10 mouse cellular contexts compared by ENCODE assay signal in genomic region chr1:78189016-78189415, GRCm38 (mm10). TPM values are rescaled to one million over a fixed set of nuclear protein-coding genes. Genes with fewer than 3 reads are reported as not detected.
DNase-seq lines count a peak whose midpoint lies in the region; ATAC-seq lines count a peak whose summit lies in the region.
"Had no signal": no experiment of that assay in that cellular context is flagged by ENCODE, and none has a peak within 500 bp of the region (broad histone marks: within the 10 kb centered on the region; RNA-seq: fewer than 3 reads in every experiment).

No protein-coding gene starts in this region.

- whole genome bisulfite sequencing in heart, embryonic 12.5 days, result under 1% methylated on average over 16 of the region's 16 CpGs
- 1% methylated on average over 16 of the region's 16 CpGs for WGBS in forebrain, embryonic 16.5 days
- under 1% methylated on average over 16 of the region's 16 CpGs for WGBS in midbrain, embryonic 14.5 days

- ATAC-seq in heart, embryonic 12.5 days (ENCODE audit: insufficient number of reproducible peaks, low FRiP score), result no peak
- ATAC-seq in forebrain, embryonic 16.5 days, result no peak
- ATAC-seq in midbrain, embryonic 14.5 days (ENCODE audit: low FRiP score, low TSS enrichment), result no peak
- no peak for ATAC-seq in granulocyte monocyte progenitor cell, adult 5-6 weeks (replicated peaks; ENCODE audit: poor library complexity, severe bottlenecking)

- peak overlapping the region; percentile 64 for H3K4me2 ChIP-seq in heart, embryonic 12.5 days
- H3K4me2 ChIP-seq in forebrain, embryonic 16.5 days (ENCODE audit: low read length), result peak overlapping the region; percentile 44
- H3K4me2 ChIP-seq in midbrain, embryonic 14.5 days (ENCODE audit: low read length), result peak overlapping the region; percentile 80
- H3K4me2 ChIP-seq: liver, embryonic 15.5 days had no signal

- intact Hi-C loops in heart, postnatal 10 days (cut with DNase I), result no loop called here

- no peak for DNase-seq in heart, postnatal 10 days
- DNase-seq in ES-CJ7 (ENCODE audit: low read depth, low spot score), result peak; percentile 54
- peak; percentile 65 for DNase-seq in midbrain, embryonic 14.5 days
- no peak for DNase-seq in right cerebral cortex, adult 18-20 months
- DNase-seq in spleen, adult 18-20 months, result no peak
- DNase-seq: gastrocnemius, postnatal 36 days had no signal

- no peak overlapping the region for H3K9ac ChIP-seq in heart, embryonic 12.5 days
- H3K9ac ChIP-seq in forebrain, embryonic 16.5 days (replicated peaks; ENCODE audit: low read depth, low read length), result no peak overlapping the region
- H3K9ac ChIP-seq in midbrain, embryonic 14.5 days (replicated peaks; ENCODE audit: low read length), result peak overlapping the region; percentile 62
- H3K9ac ChIP-seq: liver, embryonic 15.5 days had no signal

- no peaks in the 10 kb centered on the region for H3K9me3 ChIP-seq in heart, embryonic 12.5 days (replicated peaks)
- no peaks in the 10 kb centered on the region for H3K9me3 ChIP-seq in forebrain, embryonic 16.5 days (ENCODE audit: control insufficient read depth, low read length)
- H3K9me3 ChIP-seq in midbrain, embryonic 14.5 days (ENCODE audit: control insufficient read depth, low read length), result no peaks in the 10 kb centered on the region
- H3K9me3 ChIP-seq: liver, embryonic 15.5 days had no signal

- H3K4me1 ChIP-seq in heart, embryonic 12.5 days (replicated peaks), result peaks cover 10% of the 10 kb centered on the region; the same call in 1 of the 2 replicates
- peaks cover 15% of the 10 kb centered on the region for H3K4me1 ChIP-seq in forebrain, embryonic 16.5 days (replicated peaks; ENCODE audit: control insufficient read depth, insufficient read depth, low read length)
- peaks cover 11% of the 10 kb centered on the region; the same call in 1 of the 2 replicates for H3K4me1 ChIP-seq in midbrain, embryonic 14.5 days (ENCODE audit: control insufficient read depth, insufficient read depth, low read length)
- H3K4me1 ChIP-seq: liver, embryonic 15.5 days had no signal

- H3K27ac ChIP-seq in heart, embryonic 12.5 days (ENCODE audit: poor library complexity, severe bottlenecking), result no peak overlapping the region
- H3K27ac ChIP-seq in forebrain, embryonic 16.5 days (ENCODE audit: low read length), result no peak overlapping the region
- peak overlapping the region; percentile 91 for H3K27ac ChIP-seq in midbrain, embryonic 14.5 days (replicated peaks; ENCODE audit: low read depth, low read length)
- H3K27ac ChIP-seq: liver, embryonic 15.5 days had no signal

- peak overlapping the region; percentile 33 for H3K4me3 ChIP-seq in heart, embryonic 12.5 days
- H3K4me3 ChIP-seq in forebrain, embryonic 16.5 days (replicated peaks; ENCODE audit: low read length), result peak overlapping the region; percentile 13; the same call in 1 of the 2 replicates
- peak overlapping the region; percentile 43 for H3K4me3 ChIP-seq in midbrain, embryonic 14.5 days (replicated peaks; ENCODE audit: low read depth, low read length)
- H3K4me3 ChIP-seq: liver, embryonic 15.5 days had no signal

- H3K36me3 ChIP-seq in heart, embryonic 12.5 days, result no peaks in the 10 kb centered on the region
- no peaks in the 10 kb centered on the region for H3K36me3 ChIP-seq in forebrain, embryonic 16.5 days (ENCODE audit: control insufficient read depth, insufficient read depth)
- no peaks in the 10 kb centered on the region for H3K36me3 ChIP-seq in midbrain, embryonic 14.5 days (ENCODE audit: control insufficient read depth, insufficient read depth, low read length)
- H3K36me3 ChIP-seq: liver, embryonic 15.5 days had no signal

- H3K27me3 ChIP-seq in heart, embryonic 12.5 days (replicated peaks), result peaks cover 87% of the 10 kb centered on the region
- peaks cover 91% of the 10 kb centered on the region for H3K27me3 ChIP-seq in forebrain, embryonic 16.5 days (replicated peaks; ENCODE audit: control insufficient read depth, insufficient read depth, low read length)
- H3K27me3 ChIP-seq in midbrain, embryonic 14.5 days (ENCODE audit: control insufficient read depth, insufficient read depth, low read length), result peaks cover 49% of the 10 kb centered on the region

RNA-seq across cellular contexts. Expression of gene Pax3, which starts 7.9 kb away (rescaled TPM):
- polyA plus RNA-seq in heart, embryonic 12.5 days (2016; fragmentation: Nextera tagmentation; extraction: Ambion mirVana), result 0.10 and 0.12 TPM in 2 replicates
- total RNA-seq in heart, postnatal 10 days (2021), result under 1 TPM in 1 of 2 experiments, not detected in 1; 0.15 TPM
- polyA plus RNA-seq in forebrain, embryonic 16.5 days (2015; fragmentation: Nextera tagmentation; extraction: Ambion mirVana), result 0.22 TPM in 1 of 2 replicates, not detected in the other
- polyA plus RNA-seq in midbrain, embryonic 14.5 days (2014; fragmentation: Nextera tagmentation; extraction: Ambion mirVana), result 16.0 and 23.6 TPM in 2 replicates
- total RNA-seq in granulocyte monocyte progenitor cell, adult 5-6 weeks (2014; fragmentation: Nextera tagmentation), result not detected in 2 replicates
- not detected in 2 replicates for total RNA-seq in granulocyte monocyte progenitor cell, adult 5-6 weeks (2017)
- total RNA-seq: gastrocnemius, postnatal 36 days had no signal

Comparison
In these comparisons a context has a peak if more than half of its experiments do, and no peak if none do; other contexts are left out.
1. DNase-seq: peak in ES-CJ7 (single experiment) and midbrain, embryonic 14.5 days (single experiment); none in heart, postnatal 10 days (0 of 2), right cerebral cortex, adult 18-20 months (single experiment) and spleen, adult 18-20 months (0 of 2).
2. RNA of gene Pax3, which starts 7.9 kb away (polyA plus RNA-seq): 16.0 to 23.6 TPM in midbrain, embryonic 14.5 days; 0.10 to 0.12 TPM in heart, embryonic 12.5 days and 0.22 TPM in forebrain, embryonic 16.5 days; every median in the first group is over 10 times any median in the second.
3. Peak in every context shown above with its lines, with median percentiles within 50 percentile points of each other: H3K4me2 ChIP-seq and H3K4me3 ChIP-seq.